Mouse (Mus musculus) heart, postnatal 0 days (tissue): ENCODE results near the gene Osbp2.

ENCODE experiments used
- CTCF ChIP-seq: IDR thresholded peaks from 2 replicates; pipeline ENCODE4 v1.5.1; 2016; ENCODE audit warnings: antibody characterized with exemption, control low read depth, low read depth
- EP300 ChIP-seq: IDR thresholded peaks from 2 replicates; pipeline ENCODE4 v1.6.1; 2016; ENCODE audit warnings: antibody characterized with exemption, low read depth

DNA sequence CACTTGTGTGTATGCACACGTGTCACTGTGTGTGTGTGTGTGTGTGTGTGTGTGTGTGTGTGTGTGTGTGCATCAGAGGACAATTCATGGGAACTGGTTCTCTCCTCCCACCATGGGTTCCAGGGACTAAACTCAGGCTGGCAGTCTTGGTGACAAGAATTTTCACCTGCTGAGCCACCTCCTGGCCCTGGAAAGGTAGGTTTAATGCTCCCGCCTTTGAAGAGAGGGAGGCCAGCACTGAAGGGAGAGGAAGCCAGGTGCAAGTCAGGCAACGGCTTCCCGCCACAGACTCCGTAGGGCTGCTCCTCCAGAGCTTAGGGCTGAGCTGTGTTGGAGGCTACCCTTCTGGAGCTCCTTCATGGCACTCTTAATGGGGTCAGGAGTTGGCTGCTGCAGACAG lies 104.3 kb downstream of the Osbp2 start:
- TF ChIP-seq CTCF (no peak), EP300 (no peak)
